Mouse (Mus musculus) left cerebral cortex, adult 8-10 months (tissue): ENCODE data around the gene Olfr1055. TPM values are rescaled to one million over a fixed set of nuclear protein-coding genes. Genes with fewer than 3 reads are reported as not detected.
"Not testable (repeated sequence)": the region's sequence is repeated elsewhere in the genome, so short reads cannot be mapped to it uniquely, and the experiment has no call there.

Source experiments
- DNase-seq, 2 experiments: peaks; one replicate each; pipeline ENCODE4 v3.0.0; 2022; ENCODE audit warnings: low spot score in 2 of 2
- total RNA-seq, 4 experiments: library from RNA; stranded (reverse); gene quantifications; 2 replicates each; pipeline ENCODE4 v1.2.4; 2022

The Olfr1055 gene
- total RNA-seq: not detected

DNA sequence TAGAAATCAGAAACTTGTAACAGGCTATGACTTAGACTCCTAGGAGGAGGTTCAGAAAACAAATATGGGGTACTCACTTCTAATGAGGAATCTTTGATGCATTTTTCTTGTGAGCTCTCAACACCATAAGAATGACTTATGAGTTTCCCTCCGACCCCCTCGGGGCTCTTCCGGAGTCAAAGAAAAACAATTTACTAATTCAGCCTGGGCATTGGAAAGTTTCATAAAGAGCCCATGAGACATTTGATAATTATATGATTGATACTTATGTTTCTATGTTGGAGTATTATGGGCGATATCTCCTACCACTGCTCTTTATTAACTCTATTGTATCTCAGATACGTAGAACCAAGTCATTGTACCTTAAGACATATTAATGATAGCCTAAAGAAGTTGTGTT is at the start of gene Olfr1055:
Gene Olfr1055, minus strand, starts transcription at position 101 of the 400 bp plus-strand sequence.
- no peak for DNase-seq

DNA sequence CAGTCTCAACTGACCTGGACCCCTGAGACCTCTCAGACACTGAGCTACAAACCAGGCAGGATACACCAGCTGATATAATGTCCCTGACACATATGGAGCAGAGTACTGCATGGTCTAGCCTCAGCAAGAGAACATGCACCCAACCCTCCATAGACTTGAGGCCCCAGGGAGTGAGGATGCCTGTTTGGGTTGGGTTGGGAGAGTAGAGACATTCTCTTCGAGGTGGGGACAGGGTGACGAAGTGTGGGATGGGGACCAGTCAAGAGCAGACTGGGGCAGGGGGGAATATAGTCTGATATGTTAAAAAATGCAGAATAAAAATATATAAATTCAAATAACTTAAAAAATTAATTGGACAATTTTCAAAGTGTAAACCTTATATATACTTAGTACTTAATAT is 45.0 kb upstream of the Olfr1055 start:
- DNase-seq: no peak

DNA sequence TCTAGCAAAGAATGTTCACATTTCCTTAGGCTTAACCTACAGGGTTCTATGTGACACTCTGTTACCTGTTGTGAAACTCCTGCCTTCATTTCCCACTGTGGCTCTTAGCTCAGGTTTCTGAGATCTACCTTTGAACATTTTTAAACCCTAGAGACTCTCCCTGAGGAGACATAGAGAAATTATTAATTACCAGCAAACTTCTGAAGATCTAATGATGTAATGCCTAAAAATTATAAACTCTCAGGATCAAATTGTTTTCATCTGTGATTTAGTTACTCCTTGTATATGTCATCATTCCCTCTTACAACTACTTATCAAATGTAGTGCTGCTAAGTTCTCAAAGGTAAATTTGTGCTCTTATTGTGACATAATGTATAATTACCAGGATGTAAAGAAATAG is 38.4 kb upstream of the Olfr1055 start, which contains the start of gene Olfr1058:
Gene Olfr1058, minus strand, starts transcription at position 101 of the 400 bp plus-strand sequence.
- DNase-seq: not testable (repeated sequence)

DNA sequence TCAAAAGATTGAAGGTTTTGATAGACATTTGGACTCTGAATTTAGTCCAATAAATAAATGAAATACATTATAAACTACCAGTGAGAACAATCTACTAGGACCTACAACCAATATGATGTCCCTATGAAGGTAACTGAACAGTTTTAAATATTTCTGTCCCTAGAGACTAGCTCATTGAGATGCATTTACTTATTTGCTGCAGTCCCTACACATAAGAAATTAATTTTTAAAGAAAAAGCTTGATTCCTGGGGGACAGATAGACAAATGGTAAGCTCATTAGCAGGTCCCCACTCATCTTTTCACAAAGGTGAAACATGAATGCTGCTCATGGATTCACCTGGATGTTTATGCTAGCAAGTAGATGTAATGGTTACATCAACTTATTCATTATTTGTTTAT is 28.2 kb upstream of the Olfr1055 start, which contains the start of gene Olfr1057:
Gene Olfr1057, minus strand, starts transcription at position 101 of the 400 bp plus-strand sequence.
- no peak for DNase-seq

DNA sequence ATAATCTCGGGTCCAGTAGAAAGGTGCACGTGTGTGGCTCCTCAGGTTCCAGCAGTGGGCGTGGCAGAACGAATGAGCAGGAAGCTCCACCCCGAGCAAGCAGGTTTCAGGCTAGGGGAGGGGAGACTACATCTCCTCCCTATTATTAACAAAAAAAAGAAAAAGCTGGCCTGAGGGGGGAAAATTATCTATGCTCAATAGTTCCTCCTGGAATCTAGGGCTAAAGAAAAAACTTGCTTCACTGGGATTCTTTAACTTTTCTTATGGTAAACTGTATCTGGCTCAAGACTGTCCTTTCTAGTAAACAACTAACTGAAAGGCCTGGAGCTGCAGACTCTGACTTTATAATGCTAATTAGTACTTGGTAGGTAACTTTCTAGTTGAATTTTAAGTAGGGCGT is 16.3 kb upstream of the Olfr1055 start:
- not testable (repeated sequence) for DNase-seq

DNA sequence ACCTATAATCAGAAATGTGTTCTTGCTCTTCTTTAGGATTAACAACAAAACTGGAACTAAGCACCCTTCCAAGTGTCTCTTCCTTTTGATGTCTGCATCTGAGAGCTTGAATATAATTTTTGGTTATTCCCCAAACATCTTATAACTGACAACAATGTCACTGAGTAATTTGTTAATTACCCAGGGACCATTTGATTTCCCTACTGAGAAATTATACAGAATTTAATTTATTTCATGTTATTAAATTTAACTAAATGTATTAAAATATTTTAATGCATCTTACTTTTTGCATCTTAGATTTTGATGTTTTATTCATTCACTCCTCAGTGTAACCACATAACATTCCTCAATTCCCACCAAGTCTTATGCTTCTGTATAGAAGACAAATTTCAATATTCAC is 12.3 kb upstream of the Olfr1055 start, which contains the start of gene Olfr1056:
Gene Olfr1056, minus strand, starts transcription at position 101 of the 400 bp plus-strand sequence.
- DNase-seq: no peak

DNA sequence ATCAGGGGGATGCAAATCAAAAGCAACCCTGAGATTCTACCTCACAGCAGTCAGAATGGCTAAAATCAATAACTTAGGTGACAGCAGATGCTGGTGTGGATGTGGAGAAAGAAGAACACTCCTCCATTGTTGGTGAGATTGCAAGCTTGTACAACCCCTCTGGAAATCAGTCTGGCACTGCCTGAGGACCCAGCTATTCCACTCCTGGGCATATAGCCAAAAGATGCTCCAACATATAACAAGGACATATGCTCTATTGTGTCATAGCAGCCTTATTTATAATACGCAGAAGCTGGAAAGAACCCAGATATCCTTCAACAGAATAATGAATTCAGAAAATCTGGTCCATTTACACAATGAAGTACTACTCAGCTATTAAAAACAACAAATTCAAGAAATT is 1.7 kb upstream of the Olfr1055 start:
- DNase-seq: not testable (repeated sequence)

DNA sequence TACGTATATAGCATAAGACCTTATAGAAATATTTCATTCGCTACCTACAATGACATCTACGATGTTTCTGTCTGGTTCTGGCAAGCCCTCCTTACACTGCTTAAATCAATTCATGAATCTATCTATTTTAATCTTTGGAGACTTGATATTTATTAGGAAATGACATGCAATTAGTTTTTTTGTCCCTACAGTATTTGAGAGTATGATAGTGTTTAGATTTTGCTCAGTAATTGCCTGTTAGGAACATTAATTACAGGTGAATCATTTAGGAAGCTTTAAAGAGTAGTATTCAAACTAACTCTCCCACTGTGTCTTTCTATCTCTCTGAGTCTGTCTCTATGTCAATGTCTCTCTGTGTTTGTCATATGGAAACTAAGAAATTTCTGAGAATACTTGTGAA is 14.8 kb downstream of the Olfr1055 start, which contains the start of gene Olfr1054:
Gene Olfr1054, minus strand, starts transcription at position 101 of the 400 bp plus-strand sequence.
- DNase-seq: no peak

DNA sequence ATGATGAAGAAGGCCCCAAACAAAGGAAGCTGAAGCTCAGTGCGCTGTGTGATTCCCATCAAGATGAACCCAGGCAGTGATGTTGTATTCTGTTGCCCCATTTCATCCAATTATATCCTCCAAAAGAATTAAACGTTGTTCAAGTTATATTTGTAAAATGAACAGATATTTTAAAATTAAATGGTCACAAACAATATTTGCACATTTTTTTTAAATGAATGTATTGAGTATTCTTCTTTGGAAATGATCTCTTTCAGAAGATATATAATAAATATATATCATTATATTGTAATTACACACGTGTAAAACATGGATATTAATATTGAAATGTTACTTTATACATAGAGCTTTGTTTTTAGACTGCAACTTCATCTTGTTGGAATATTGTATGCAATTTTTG is 34.9 kb downstream of the Olfr1055 start, which contains the start of gene Olfr1053:
Gene Olfr1053, minus strand, starts transcription at position 101 of the 400 bp plus-strand sequence.
- no peak for DNase-seq

Other genes with a start within 250 kb of the Olfr1055 start
- not detected for gene Olfr1039, start 214.4 kb downstream of the Olfr1055 start, total RNA-seq
- not detected for gene Olfr1040, start 203.6 kb downstream of the Olfr1055 start, total RNA-seq
- not detected for gene Olfr1042, start 188.4 kb downstream of the Olfr1055 start, total RNA-seq
- not detected for gene Olfr1043, start 182.8 kb downstream of the Olfr1055 start, total RNA-seq
- not detected for gene Olfr1044, start 172.5 kb downstream of the Olfr1055 start, total RNA-seq
- not detected for gene Olfr52, start 164.6 kb downstream of the Olfr1055 start, total RNA-seq
- not detected for gene Olfr1045, start 147.3 kb downstream of the Olfr1055 start, total RNA-seq
- not detected for gene Olfr1046, start 131.0 kb downstream of the Olfr1055 start, total RNA-seq
- gene Olfr1047, start 118.9 kb downstream of the Olfr1055 start, total RNA-seq: not detected
- gene Olfr1048, start 110.0 kb downstream of the Olfr1055 start, total RNA-seq: not detected
- not detected for gene Olfr1049, start 92.0 kb downstream of the Olfr1055 start, total RNA-seq
- gene Olfr1051, start 71.2 kb downstream of the Olfr1055 start, total RNA-seq: not detected
- gene Olfr1052, start 57.8 kb downstream of the Olfr1055 start, total RNA-seq: not detected
- gene Olfr1053, start 35.0 kb downstream of the Olfr1055 start, total RNA-seq: not detected
- gene Olfr1054, start 14.9 kb downstream of the Olfr1055 start, total RNA-seq: not detected
- gene Olfr1056, start 12.2 kb upstream of the Olfr1055 start, total RNA-seq: not detected
- gene Olfr1057, start 28.1 kb upstream of the Olfr1055 start, total RNA-seq: not detected
- gene Olfr1058, start 38.3 kb upstream of the Olfr1055 start, total RNA-seq: not detected
- gene Olfr1061, start 63.8 kb upstream of the Olfr1055 start, total RNA-seq: not detected
- gene Olfr1062, start 76.5 kb upstream of the Olfr1055 start, total RNA-seq: not detected
- gene Olfr1065, start 100.3 kb upstream of the Olfr1055 start, total RNA-seq: not detected
- not detected for gene Olfr1066, start 106.0 kb upstream of the Olfr1055 start, total RNA-seq
- not detected for gene Olfr228, start 137.1 kb upstream of the Olfr1055 start, total RNA-seq
- not detected for gene Olfr1076, start 158.2 kb upstream of the Olfr1055 start, total RNA-seq
- not detected for gene Olfr1079, start 192.2 kb upstream of the Olfr1055 start, total RNA-seq
- gene Olfr1080, start 208.0 kb upstream of the Olfr1055 start, total RNA-seq: not detected
- not detected for gene Olfr1082, start 248.7 kb upstream of the Olfr1055 start, total RNA-seq